ENCODE assay signal across 9 mouse cellular contexts in the genomic region with DNA sequence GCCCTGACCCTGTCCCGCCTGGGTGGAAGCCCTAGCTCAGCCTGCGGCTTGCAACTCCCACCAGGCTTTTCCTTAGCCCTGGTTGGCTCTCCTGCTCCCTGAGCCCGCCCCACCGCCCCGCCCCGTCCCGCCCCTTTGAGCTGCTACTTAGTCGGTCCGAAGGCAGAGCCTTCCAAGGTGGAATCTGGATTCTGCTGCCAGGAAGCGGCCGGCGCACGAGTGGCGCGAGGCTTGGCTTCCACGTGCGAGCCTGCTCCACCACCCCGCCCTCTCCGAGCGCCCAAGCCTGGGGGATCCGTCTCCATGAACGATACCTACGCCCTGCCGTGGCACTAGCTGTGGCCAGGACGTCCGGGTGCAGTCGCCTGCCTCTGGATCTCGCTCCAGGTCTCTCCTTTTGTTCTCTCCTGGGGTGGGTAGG. TPM values are rescaled to one million over a fixed set of nuclear protein-coding genes. Genes with fewer than 3 reads are reported as not detected.
A peak's percentile ranks its signal among the peaks of the same experiment; 100 is the strongest.
DNase-seq lines count a peak whose midpoint lies in the region; ATAC-seq and TF ChIP-seq lines count a peak whose summit lies in the region.
"Had no signal": no experiment of that assay in that cellular context is flagged by ENCODE, and none has a peak within 500 bp of the region (broad histone marks: within the 10 kb centered on the region; RNA-seq: fewer than 3 reads in every experiment).

A gene (plus strand): TSS at position 165 of the 421 bp plus-strand sequence.

- H3K4me1 ChIP-seq in heart, embryonic 15.5 days (replicated peaks), result peaks cover 13% of the 10 kb centered on the region
- peaks cover 26% of the 10 kb centered on the region for H3K4me1 ChIP-seq in megakaryocyte, embryonic 14.5 days

- no peak within 1 kb of the TSS for H3K9ac ChIP-seq in heart, embryonic 15.5 days

- H3K4me3 ChIP-seq in gastrocnemius, adult 2 months, result peak within 1 kb of the TSS; percentile 61
- H3K4me3 ChIP-seq in heart, embryonic 15.5 days, result peak within 1 kb of the TSS; percentile 45
- peak within 1 kb of the TSS; percentile 88 for H3K4me3 ChIP-seq in megakaryocyte, embryonic 14.5 days (replicated peaks)

- H3K9me3 ChIP-seq in heart, embryonic 15.5 days (replicated peaks), result no peaks in the 10 kb centered on the region
- peaks cover 14% of the 10 kb centered on the region; the same call in 1 of the 2 replicates for H3K9me3 ChIP-seq in megakaryocyte, embryonic 14.5 days

- TF ChIP-seq CTCF in gastrocnemius, adult 2 months (IDR thresholded peaks at IDR 0.05), result no peak

- peaks cover 70% of the 10 kb centered on the region for H3K27me3 ChIP-seq in heart, embryonic 15.5 days
- peaks cover 96% of the 10 kb centered on the region for H3K27me3 ChIP-seq in megakaryocyte, embryonic 14.5 days (replicated peaks)

- peak; percentile 67 for ATAC-seq in common myeloid progenitor, adult 5-6 weeks (replicated peaks; ENCODE audit: low read depth, poor library complexity, severe bottlenecking)
- ATAC-seq in heart, embryonic 15.5 days (replicated peaks; ENCODE audit: insufficient number of reproducible peaks, insufficient read depth, low FRiP score, low read depth), result peak; percentile 59
- ATAC-seq: Patski had no signal

- WGBS in heart, embryonic 15.5 days, result 11% methylated on average over 28 of the region's 28 CpGs

- peak within 1 kb of the TSS; percentile 82 for H3K4me2 ChIP-seq in heart, embryonic 15.5 days

- peak; percentile 60 for DNase-seq in gastrocnemius, adult 2 months
- DNase-seq in gastrocnemius, postnatal 36 days, result no peak
- peak; percentile 53 for DNase-seq in kidney, postnatal 14 days
- DNase-seq in thymus, postnatal 4 days, result peak; percentile 27
- no peak for DNase-seq in layer of hippocampus, postnatal 25 days (ENCODE audit: extremely low spot score in 1 of 2, low spot score in 1 of 2)

- intact Hi-C loops in gastrocnemius, adult 2 months (cut with DNase I), result no loop called here
- intact Hi-C loops in gastrocnemius, postnatal 36 days (cut with DNase I), result no loop called here

- no peaks in the 10 kb centered on the region for H3K36me3 ChIP-seq in heart, embryonic 15.5 days
- no peaks in the 10 kb centered on the region for H3K36me3 ChIP-seq in megakaryocyte, embryonic 14.5 days (replicated peaks; ENCODE audit: low read length)

- no peak within 1 kb of the TSS for H3K27ac ChIP-seq in gastrocnemius, adult 2 months
- H3K27ac ChIP-seq in heart, embryonic 15.5 days, result no peak within 1 kb of the TSS

RNA-seq across cellular contexts. Expression of the gene that starts here (rescaled TPM):
- not detected for total RNA-seq in gastrocnemius, adult 2 months (2021)
- total RNA-seq in gastrocnemius, postnatal 36 days (2021), result not detected
- total RNA-seq in common myeloid progenitor, adult 5-6 weeks (2017), result 0.78 and 1.0 TPM in 2 replicates
- 1.4 and 2.4 TPM in 2 replicates for polyA plus RNA-seq in heart, embryonic 15.5 days (2015; fragmentation: Nextera tagmentation; extraction: Ambion mirVana)
- 0.57 and 1.4 TPM in 2 replicates for polyA plus RNA-seq in megakaryocyte, embryonic 14.5 days (2012; ENCODE audit: insufficient read depth, low replicate concordance)
- total RNA-seq in layer of hippocampus, postnatal 25 days (2021), result under 1 TPM; 0.47 to 0.54 TPM

Comparison
In these comparisons a context has a peak if more than half of its experiments do, and no peak if none do; other contexts are left out.
1. Peak in DNase-seq and H3K4me3 ChIP-seq in gastrocnemius, adult 2 months; RNA of the gene not detected or under 1 TPM.
2. DNase-seq: peak in kidney, postnatal 14 days (single experiment) and thymus, postnatal 4 days (single experiment); none in gastrocnemius, postnatal 36 days (0 of 2) and layer of hippocampus, postnatal 25 days (0 of 2).
3. Peak in every context shown above with its lines, with median percentiles within 50 percentile points of each other: H3K4me3 ChIP-seq.